Mouse (Mus musculus): Measurements from ENCODE around the gene Rpl9.

Gene Rpl9

DNA sequence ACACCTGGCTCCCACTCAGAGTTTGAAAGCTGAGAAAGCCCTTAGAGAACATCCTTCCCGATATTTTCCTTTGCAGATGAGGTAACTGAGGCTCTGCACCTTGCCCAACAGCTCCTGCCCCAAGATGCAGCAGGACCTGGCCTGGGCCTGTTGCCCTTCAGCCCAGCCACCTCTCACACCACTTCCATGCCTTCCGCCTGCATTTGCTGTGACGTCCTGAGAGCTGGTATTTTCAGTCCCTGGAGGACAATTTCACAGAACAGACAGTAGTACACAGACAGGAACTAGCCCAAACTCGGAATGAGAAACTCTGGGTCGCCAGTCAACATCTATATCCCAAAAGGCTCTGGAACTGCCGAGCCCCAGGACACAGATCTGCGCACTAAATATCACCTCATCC lies 16.5 kb downstream of the Rpl9 start:
- DNase-seq (ENCODE audit: low spot score), result no peak

DNA sequence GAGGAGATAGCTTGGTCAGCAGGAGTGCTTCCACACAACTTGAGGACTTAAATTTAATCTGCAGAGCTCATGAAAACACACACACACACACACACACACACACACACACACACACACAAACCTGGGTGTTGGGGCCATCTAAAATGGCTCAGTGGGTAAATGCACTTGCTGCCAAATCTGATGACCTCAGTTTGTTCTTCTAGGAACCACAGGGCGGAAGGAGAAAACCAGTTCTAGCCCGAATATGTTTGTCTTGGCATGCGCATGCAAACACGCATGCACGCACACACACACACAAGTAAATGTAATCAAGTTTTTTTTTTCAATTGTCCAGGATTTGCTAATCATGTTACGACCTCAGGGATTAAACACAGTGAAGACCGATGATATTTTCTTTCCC lies 19.7 kb downstream of the Rpl9 start:
- DNase-seq (ENCODE audit: low spot score), result no peak

DNA sequence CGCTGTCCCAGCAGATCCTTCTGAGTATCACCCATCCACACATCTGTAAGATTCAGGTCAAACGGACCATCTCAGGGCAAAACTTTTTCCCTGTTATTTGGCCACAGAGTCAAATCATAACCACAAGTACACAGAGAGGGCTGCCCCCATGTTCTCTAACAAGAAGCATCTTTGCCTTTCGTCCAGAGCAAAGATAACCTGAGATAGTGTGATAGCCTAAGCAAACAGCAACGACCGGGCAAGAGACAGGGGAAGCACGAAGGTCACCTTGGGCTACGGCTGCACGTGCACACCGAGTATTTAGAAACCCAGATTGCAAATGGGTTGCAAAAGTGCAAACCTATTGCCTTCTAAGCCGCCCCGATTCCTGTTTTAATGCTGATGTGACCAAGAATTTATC lies 23.4 kb downstream of the Rpl9 start:
- no peak for DNase-seq (ENCODE audit: low spot score)

- no peak for DNase-seq (ENCODE audit: low spot score)
These were observed 33.5 kb downstream of the Rpl9 start for GRCm38 (mm10) chr5:65357771-65358170.

DNA sequence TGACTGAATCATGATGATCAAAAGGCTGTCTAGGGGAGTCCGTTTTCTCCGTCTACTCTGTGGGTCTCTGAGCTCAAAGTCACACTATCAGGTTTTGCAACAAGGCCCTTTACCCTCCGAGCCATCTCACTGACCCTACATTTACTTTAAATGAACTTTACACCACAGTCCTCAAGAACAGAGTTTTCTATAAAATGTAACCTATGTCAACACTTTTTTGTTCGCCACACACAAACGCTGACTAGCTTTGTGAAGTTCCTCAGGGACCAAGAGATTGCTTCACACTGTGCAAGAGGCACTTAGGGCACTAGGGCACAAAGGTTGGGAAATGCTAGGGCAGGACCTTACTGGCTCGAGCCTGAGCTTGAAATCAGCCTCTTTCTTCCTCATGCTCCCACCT lies 34.4 kb downstream of the Rpl9 start:
- DNase-seq (ENCODE audit: low spot score), result no peak

DNA sequence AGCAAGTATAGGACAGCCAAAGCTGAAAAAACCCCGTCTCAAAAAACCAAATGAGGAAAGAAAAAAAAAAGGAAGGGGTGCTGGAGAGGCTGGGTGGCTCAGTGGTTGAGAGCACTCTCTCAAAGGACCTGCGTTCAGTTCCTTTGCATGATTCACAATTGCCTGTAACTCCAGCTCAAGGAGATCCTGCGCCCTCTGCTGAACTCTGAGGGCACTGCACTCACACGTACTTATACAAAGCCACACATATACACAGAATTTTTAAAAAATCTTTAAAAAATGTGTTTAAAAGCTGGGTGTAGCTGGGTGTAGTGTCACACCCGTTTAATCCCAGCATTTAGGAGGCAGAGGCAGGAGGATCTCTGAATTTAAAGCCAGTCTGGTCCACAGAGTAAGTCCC lies 36.3 kb downstream of the Rpl9 start:
- no peak for DNase-seq (ENCODE audit: low spot score)

DNA sequence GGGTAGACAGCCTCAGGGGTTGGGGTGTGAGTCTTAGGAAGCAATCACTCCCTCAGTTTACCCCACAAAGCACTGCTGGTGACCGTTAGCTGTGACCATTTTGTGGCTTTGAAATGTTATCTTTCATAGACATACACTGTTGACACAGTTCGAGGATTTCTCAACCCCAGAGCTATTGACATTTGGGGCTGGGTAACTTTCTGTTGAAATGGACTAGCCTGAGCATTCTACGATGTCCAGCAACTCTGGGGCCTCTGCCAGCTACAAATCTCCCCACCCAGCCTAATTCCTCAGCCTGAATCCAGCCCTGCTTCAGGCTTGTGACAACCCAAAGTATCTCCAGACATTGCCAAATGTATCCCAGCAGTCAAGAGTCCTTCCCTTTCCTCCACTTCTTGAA lies 37.1 kb downstream of the Rpl9 start:
- no peak for DNase-seq (ENCODE audit: low spot score)

DNA sequence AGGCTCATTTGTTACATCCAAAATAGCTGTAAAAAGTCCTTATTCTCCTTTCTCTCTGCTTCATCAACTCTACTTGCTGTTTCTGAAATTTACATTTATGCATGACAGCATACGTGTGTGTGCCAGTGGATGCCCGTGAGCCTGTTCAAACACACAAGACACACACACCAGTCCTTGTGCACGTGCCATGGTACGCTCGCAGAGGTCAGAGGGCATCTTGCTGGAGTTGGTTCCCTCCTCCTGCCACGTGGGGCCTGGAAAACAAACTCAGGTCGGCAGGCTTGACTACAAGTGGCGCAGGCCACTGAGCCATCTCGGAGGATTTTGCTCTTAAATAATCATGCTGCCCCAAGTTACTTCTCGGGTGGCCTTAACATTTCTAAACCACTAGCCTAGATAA lies 40.7 kb downstream of the Rpl9 start:
- no peak for DNase-seq (ENCODE audit: low spot score)

GRCm38 (mm10) chr5:65348168-65348567 lies 43.1 kb downstream of the Rpl9 start, which contains the start of gene Klb:
Gene Klb, plus strand, starts transcription at chr5:65348314.
- DNase-seq (ENCODE audit: low spot score), result no peak

DNA sequence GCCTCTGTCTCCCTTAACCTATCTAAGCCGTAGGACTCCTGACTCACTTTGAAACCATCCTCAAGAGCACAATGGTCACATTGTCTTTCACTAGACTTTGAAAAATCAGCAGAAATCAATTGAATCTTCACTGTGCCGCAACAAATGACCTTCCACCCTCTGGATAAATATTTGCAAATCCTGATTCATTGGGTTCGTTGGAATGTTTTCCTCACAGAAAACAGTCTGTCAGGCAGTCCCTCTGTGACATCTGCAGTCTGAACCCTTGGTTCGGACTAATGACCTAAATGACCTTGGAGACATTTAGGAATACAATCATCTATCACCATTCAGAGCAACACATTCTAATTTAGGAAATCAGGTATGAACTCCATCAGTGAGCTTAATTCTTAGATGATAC lies 51.1 kb downstream of the Rpl9 start:
- DNase-seq (ENCODE audit: low spot score), result no peak

DNA sequence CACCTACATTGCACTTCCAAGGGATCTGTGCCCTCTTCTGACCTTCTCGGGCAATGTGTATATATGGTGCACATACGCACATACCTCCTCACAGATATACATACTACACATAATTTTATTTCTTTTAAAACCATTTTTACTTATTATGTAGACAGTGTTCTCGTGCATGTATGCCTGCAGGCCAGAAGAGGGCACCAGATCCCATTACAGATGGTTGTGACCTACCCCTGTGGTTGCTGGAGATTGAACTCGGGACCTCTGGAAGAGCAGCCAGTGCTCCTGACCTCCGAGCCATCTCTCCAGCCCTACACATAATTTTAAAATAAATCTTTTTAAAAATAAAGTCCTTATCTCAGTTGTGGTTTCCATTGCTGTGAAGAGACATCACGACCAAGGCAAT lies 52.9 kb downstream of the Rpl9 start:
- DNase-seq (ENCODE audit: low spot score), result no peak

Data from ovary, postnatal 14 days (tissue).